Mouse (Mus musculus): ENCODE measurements around the gene Tmem234. TPM values are rescaled to one million over a fixed set of nuclear protein-coding genes. Genes with fewer than 3 reads are reported as not detected.

The Tmem234 gene
- polyA plus RNA-seq, 1 experiment from 2014 or later: 177 TPM

DNA sequence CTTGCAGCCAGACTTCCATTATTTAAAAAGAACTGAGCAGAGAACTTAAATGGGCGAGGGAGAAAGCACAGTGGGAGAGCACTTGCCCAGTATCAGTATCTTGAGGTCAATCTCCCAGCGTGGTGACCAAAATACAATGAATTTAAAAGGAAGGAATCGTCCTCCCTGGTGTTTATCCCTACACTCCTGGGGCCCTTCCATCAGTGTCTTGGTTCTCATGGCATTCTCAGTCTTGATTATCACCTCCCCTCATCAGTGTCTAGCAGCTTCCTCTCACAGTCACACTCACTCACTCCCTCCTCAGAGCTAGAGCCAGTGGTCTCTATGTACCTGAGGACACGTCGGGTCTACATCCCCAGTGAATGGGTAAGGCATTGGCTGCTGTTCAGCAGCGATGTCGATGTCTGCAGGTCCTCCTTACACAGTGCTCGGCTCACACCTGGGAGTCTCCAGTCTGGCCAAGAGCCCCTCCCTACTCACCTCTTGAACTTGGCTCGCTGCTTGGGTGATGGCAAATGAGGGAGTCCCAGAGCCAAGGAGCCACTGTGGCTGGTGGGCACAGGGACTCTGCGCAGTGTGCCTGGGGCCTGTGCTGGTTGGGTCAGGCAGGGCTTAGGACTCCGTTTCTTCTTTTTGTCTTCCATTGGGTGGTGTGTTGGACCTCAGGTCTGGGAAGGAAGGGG is 21.8 kb downstream of the Tmem234 start:
- Histone ChIP-seq H3K9ac (ENCODE audit: low read depth, low read length) (no peak overlapping the region; the same call in 1 of the 2 replicates), H3K4me2 (peak overlapping the region; percentile 84), H3K4me3 (ENCODE audit: low read depth, low read length) (peak overlapping the region; percentile 69; the same call in 1 of the 2 replicates), H3K36me3 (ENCODE audit: control insufficient read depth, insufficient read depth, low read length) (peaks cover 3% of the 10 kb centered on the region), H3K4me1 (ENCODE audit: control insufficient read depth, insufficient read depth, low read length) (peaks cover 29% of the 10 kb centered on the region), H3K27ac (ENCODE audit: low read depth, low read length) (no peak overlapping the region), H3K9me3 (replicated peaks; ENCODE audit: control insufficient read depth, low read length) (no peaks in the 10 kb centered on the region), H3K27me3 (ENCODE audit: control insufficient read depth, insufficient read depth, low read length) (no peaks in the 10 kb centered on the region)
- ATAC-seq (replicated peaks; ENCODE audit: insufficient number of reproducible peaks, low FRiP score, low TSS enrichment): no peak
- WGBS (ENCODE audit: insufficient replicate concordance): 63% methylated on average over 11 of the region's 11 CpGs

GRCm38 (mm10) chr4:129622803-129623535 is 22.5 kb downstream of the Tmem234 start:
- WGBS (ENCODE audit: insufficient replicate concordance): 16% methylated on average over 8 of the region's 8 CpGs
- Histone ChIP-seq H3K27me3 (ENCODE audit: control insufficient read depth, insufficient read depth, low read length) (no peaks in the 10 kb centered on the region), H3K4me3 (ENCODE audit: low read depth, low read length) (peak overlapping the region; percentile 69), H3K9me3 (replicated peaks; ENCODE audit: control insufficient read depth, low read length) (no peaks in the 10 kb centered on the region), H3K4me2 (peak overlapping the region; percentile 84), H3K27ac (ENCODE audit: low read depth, low read length) (peak overlapping the region; percentile 78; the same call in 1 of the 2 replicates), H3K9ac (ENCODE audit: low read depth, low read length) (peak overlapping the region; percentile 82), H3K36me3 (ENCODE audit: control insufficient read depth, insufficient read depth, low read length) (peaks cover 6% of the 10 kb centered on the region), H3K4me1 (ENCODE audit: control insufficient read depth, insufficient read depth, low read length) (peaks cover 27% of the 10 kb centered on the region)
- no peak for ATAC-seq (replicated peaks; ENCODE audit: insufficient number of reproducible peaks, low FRiP score, low TSS enrichment)

DNA sequence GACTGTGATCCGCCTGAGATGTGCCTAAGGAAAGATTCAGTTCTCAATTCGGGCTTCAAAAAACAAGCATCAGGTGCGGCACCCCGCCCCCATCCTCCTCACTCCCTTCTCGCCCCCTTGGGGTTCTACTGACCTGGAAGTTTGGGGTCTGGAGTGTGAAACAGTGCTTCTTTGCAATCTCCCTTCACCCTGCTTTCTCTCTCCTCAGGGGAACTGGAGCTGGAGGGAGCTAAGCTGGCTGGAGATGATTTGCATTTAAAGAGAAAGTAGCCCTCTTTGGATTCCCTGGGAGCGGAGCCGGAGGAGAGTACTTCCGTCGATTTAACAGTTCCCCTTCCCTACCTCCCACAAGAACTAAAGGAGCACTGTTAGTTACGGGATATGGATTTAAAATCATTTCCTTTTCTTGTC is 23.2 kb downstream of the Tmem234 start, which contains the start of gene Ccdc28b:
Gene Ccdc28b (minus strand): TSS at position 267 of the 411 bp plus-strand sequence.
- Histone ChIP-seq H3K27ac (ENCODE audit: low read depth, low read length) (peak within 1 kb of the TSS; percentile 78), H3K4me2 (peak within 1 kb of the TSS; percentile 84), H3K9me3 (replicated peaks; ENCODE audit: control insufficient read depth, low read length) (no peaks in the 10 kb centered on the region), H3K4me3 (ENCODE audit: low read depth, low read length) (peak within 1 kb of the TSS; percentile 69), H3K27me3 (ENCODE audit: control insufficient read depth, insufficient read depth, low read length) (no peaks in the 10 kb centered on the region), H3K9ac (ENCODE audit: low read depth, low read length) (peak within 1 kb of the TSS; percentile 82), H3K4me1 (ENCODE audit: control insufficient read depth, insufficient read depth, low read length) (peaks cover 22% of the 10 kb centered on the region), H3K36me3 (ENCODE audit: control insufficient read depth, insufficient read depth, low read length) (peaks cover 10% of the 10 kb centered on the region)
- under 1% methylated on average over 10 of the region's 10 CpGs for WGBS (ENCODE audit: insufficient replicate concordance)
- ATAC-seq (replicated peaks; ENCODE audit: insufficient number of reproducible peaks, low FRiP score, low TSS enrichment): no peak

- peaks cover 18% of the 10 kb centered on the region for H3K36me3 ChIP-seq (ENCODE audit: control insufficient read depth, insufficient read depth, low read length)
- peak overlapping the region; percentile 82; the same call in 1 of the 2 replicates for H3K9ac ChIP-seq (ENCODE audit: low read depth, low read length)
- H3K4me3 ChIP-seq (ENCODE audit: low read depth, low read length): peak overlapping the region; percentile 69
- no peaks in the 10 kb centered on the region for H3K27me3 ChIP-seq (ENCODE audit: control insufficient read depth, insufficient read depth, low read length)
- WGBS (ENCODE audit: insufficient replicate concordance): 1% methylated on average over 18 of the region's 18 CpGs
- H3K4me2 ChIP-seq: peak overlapping the region; percentile 84
- peaks cover 22% of the 10 kb centered on the region for H3K4me1 ChIP-seq (ENCODE audit: control insufficient read depth, insufficient read depth, low read length)
- peak; percentile 86 for ATAC-seq (replicated peaks; ENCODE audit: insufficient number of reproducible peaks, low FRiP score, low TSS enrichment)
- no peaks in the 10 kb centered on the region for H3K9me3 ChIP-seq (replicated peaks; ENCODE audit: control insufficient read depth, low read length)
- peak overlapping the region; percentile 78 for H3K27ac ChIP-seq (ENCODE audit: low read depth, low read length)
Observed at GRCm38 (mm10) chr4:129624281-129625028, 24.0 kb downstream of the Tmem234 start.

GRCm38 (mm10) chr4:129625029-129625370 is 24.5 kb downstream of the Tmem234 start:
- under 1% methylated on average over 6 of the region's 6 CpGs for WGBS (ENCODE audit: insufficient replicate concordance)
- Histone ChIP-seq H3K4me2 (peak overlapping the region; percentile 84), H3K4me1 (ENCODE audit: control insufficient read depth, insufficient read depth, low read length) (peaks cover 22% of the 10 kb centered on the region), H3K36me3 (ENCODE audit: control insufficient read depth, insufficient read depth, low read length) (peaks cover 24% of the 10 kb centered on the region), H3K27me3 (ENCODE audit: control insufficient read depth, insufficient read depth, low read length) (no peaks in the 10 kb centered on the region), H3K9me3 (replicated peaks; ENCODE audit: control insufficient read depth, low read length) (no peaks in the 10 kb centered on the region), H3K4me3 (ENCODE audit: low read depth, low read length) (peak overlapping the region; percentile 69), H3K27ac (ENCODE audit: low read depth, low read length) (peak overlapping the region; percentile 78), H3K9ac (ENCODE audit: low read depth, low read length) (peak overlapping the region; percentile 54)
- no peak for ATAC-seq (replicated peaks; ENCODE audit: insufficient number of reproducible peaks, low FRiP score, low TSS enrichment)

DNA sequence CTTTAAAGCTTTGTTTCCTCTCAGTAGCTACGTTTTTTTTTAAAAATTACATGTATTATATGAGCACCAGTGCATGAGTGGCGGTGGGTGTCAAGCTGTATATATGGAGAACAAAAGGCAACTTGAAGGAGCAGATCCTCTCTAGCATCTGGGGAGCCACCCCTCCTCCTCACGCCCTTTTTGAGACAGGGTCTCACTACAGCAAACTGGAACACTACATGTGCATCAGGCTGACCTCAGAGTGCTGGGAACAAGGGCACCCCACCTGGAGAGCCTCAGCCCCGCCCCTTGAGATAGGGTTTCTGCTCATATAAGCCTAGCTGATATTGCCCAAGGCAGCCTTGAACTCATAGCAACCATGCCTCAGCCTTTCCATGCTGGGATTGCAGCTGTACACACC is 25.0 kb downstream of the Tmem234 start:
- ATAC-seq (replicated peaks; ENCODE audit: insufficient number of reproducible peaks, low FRiP score, low TSS enrichment): no peak
- Histone ChIP-seq H3K27ac (ENCODE audit: low read depth, low read length) (no peak overlapping the region), H3K9ac (ENCODE audit: low read depth, low read length) (no peak overlapping the region; the same call in 1 of the 2 replicates), H3K9me3 (replicated peaks; ENCODE audit: control insufficient read depth, low read length) (no peaks in the 10 kb centered on the region), H3K27me3 (ENCODE audit: control insufficient read depth, insufficient read depth, low read length) (no peaks in the 10 kb centered on the region), H3K4me2 (peak overlapping the region; percentile 84), H3K4me1 (ENCODE audit: control insufficient read depth, insufficient read depth, low read length) (peaks cover 22% of the 10 kb centered on the region), H3K4me3 (ENCODE audit: low read depth, low read length) (no peak overlapping the region), H3K36me3 (ENCODE audit: control insufficient read depth, insufficient read depth, low read length) (peaks cover 29% of the 10 kb centered on the region)
- WGBS (ENCODE audit: insufficient replicate concordance): 43% methylated on average over 4 of the region's 4 CpGs

DNA sequence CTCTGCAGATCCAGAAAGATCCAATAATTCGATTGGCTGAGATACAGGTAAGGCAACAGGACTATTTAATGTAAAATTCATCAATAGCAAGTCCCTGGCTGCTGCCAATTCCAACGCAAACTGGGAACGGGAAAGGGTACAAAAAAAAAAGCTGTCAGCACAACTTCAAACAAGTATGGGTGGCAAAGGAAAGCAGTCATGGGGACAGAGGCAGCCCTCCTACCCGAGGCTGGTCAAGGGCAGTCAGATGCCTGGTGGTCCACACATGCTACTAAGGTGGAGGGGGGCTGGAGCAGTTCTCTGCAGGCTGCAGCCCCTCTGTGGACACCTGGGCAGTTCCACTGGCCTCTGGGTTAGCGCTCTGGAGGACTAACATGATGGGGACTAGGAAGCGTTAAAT is 25.6 kb downstream of the Tmem234 start:
- Histone ChIP-seq H3K9ac (ENCODE audit: low read depth, low read length) (no peak overlapping the region), H3K9me3 (replicated peaks; ENCODE audit: control insufficient read depth, low read length) (no peaks in the 10 kb centered on the region), H3K36me3 (ENCODE audit: control insufficient read depth, insufficient read depth, low read length) (peaks cover 34% of the 10 kb centered on the region), H3K27me3 (ENCODE audit: control insufficient read depth, insufficient read depth, low read length) (no peaks in the 10 kb centered on the region), H3K4me2 (no peak overlapping the region), H3K27ac (ENCODE audit: low read depth, low read length) (no peak overlapping the region), H3K4me1 (ENCODE audit: control insufficient read depth, insufficient read depth, low read length) (peaks cover 22% of the 10 kb centered on the region), H3K4me3 (ENCODE audit: low read depth, low read length) (no peak overlapping the region)
- WGBS (ENCODE audit: insufficient replicate concordance): 72% methylated on average over 6 of the region's 6 CpGs
- no peak for ATAC-seq (replicated peaks; ENCODE audit: insufficient number of reproducible peaks, low FRiP score, low TSS enrichment)

DNA sequence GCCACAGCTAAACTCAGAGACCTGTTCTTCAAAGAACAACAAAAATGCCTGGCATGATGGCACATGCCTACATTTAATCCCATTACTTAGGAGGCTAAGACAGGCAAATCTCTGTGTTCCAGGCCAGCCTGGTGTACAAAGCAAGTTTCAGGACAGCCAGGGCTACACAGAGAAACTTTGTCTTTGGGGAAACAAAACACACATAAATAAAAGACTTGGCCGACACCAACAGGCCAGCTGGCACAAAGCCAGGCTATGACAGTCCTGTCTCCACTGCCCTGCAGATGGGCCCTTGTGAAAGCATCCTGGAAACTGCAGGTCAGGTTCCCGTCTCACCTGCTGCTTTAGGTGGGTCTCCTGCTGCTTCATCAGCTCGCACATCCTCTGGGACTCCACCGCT is 30.5 kb downstream of the Tmem234 start:
- Histone ChIP-seq H3K27me3 (ENCODE audit: control insufficient read depth, insufficient read depth, low read length) (no peaks in the 10 kb centered on the region), H3K27ac (ENCODE audit: low read depth, low read length) (no peak overlapping the region), H3K9ac (ENCODE audit: low read depth, low read length) (no peak overlapping the region), H3K4me3 (ENCODE audit: low read depth, low read length) (no peak overlapping the region), H3K36me3 (ENCODE audit: control insufficient read depth, insufficient read depth, low read length) (peaks cover 71% of the 10 kb centered on the region), H3K9me3 (replicated peaks; ENCODE audit: control insufficient read depth, low read length) (no peaks in the 10 kb centered on the region), H3K4me2 (no peak overlapping the region), H3K4me1 (ENCODE audit: control insufficient read depth, insufficient read depth, low read length) (no peaks in the 10 kb centered on the region)
- WGBS (ENCODE audit: insufficient replicate concordance): 88% methylated on average over 4 of the region's 4 CpGs
- ATAC-seq (replicated peaks; ENCODE audit: insufficient number of reproducible peaks, low FRiP score, low TSS enrichment): no peak

All from heart, embryonic 11.5 days (tissue).